Mouse (Mus musculus): ENCODE results near the gene Msmb. TPM values are rescaled to one million over a fixed set of nuclear protein-coding genes. Genes with fewer than 3 reads are reported as not detected.

The Msmb gene
- polyA plus RNA-seq, 1 experiment = not detected

- Histone ChIP-seq H3K4me3 (no peak overlapping the region), H3ac (ENCODE audit: control insufficient read depth, insufficient read length) (no peak overlapping the region), H3K79me2 (ENCODE audit: control insufficient read depth, insufficient read depth) (no peaks in the 10 kb centered on the region), H3K36me3 (ENCODE audit: control insufficient read depth, insufficient read depth) (peaks cover 57% of the 10 kb centered on the region), H3K27me3 (ENCODE audit: control insufficient read depth, insufficient read depth, insufficient read length) (no peaks in the 10 kb centered on the region), H3K4me2 (ENCODE audit: low read depth) (no peak overlapping the region)
- no peak for TF ChIP-seq CEBPB (IDR thresholded peaks at IDR 0.05; ENCODE audit: insufficient read depth, poor library complexity, severe bottlenecking)
- no peak for TF ChIP-seq TCF3 (IDR thresholded peaks at IDR 0.05; ENCODE audit: insufficient read length, low read depth)
- TF ChIP-seq POLR2AphosphoS2 (IDR thresholded peaks at IDR 0.05; ENCODE audit: insufficient read length, low read depth) = no peak
- no peak for TF ChIP-seq TCF12 (IDR thresholded peaks at IDR 0.05; ENCODE audit: insufficient read depth, poor library complexity, severe bottlenecking)
- TF ChIP-seq USF1 (IDR thresholded peaks at IDR 0.05; ENCODE audit: low read depth) = no peak
- TF ChIP-seq POLR2A (IDR thresholded peaks at IDR 0.05; ENCODE audit: insufficient read length, low read depth) = no peak
- TF ChIP-seq E2F4 (IDR thresholded peaks at IDR 0.05; ENCODE audit: insufficient read depth) = no peak
- no peak for TF ChIP-seq MYOG (IDR thresholded peaks at IDR 0.05; ENCODE audit: control insufficient read depth in 1 of 3, insufficient read depth in 1 of 3, insufficient read length in 2 of 3, low read depth in 2 of 3)
- TF ChIP-seq MYOD1 (IDR thresholded peaks at IDR 0.05; ENCODE audit: control insufficient read depth in 1 of 3, insufficient read length in 2 of 3, low read depth in 2 of 3) = no peak
- no peak for TF ChIP-seq MAX (IDR thresholded peaks at IDR 0.05; ENCODE audit: low read depth)
- TF ChIP-seq REST (IDR thresholded peaks at IDR 0.05; ENCODE audit: insufficient read depth, insufficient read length) = no peak
- no peak for TF ChIP-seq SRF (IDR thresholded peaks at IDR 0.05; ENCODE audit: control insufficient read depth, insufficient read length, low read depth)
Measured at GRCm38 (mm10) chr14:32179393-32180195, 37.8 kb downstream of the Msmb start.

GRCm38 (mm10) chr14:32180861-32181260 is 39.0 kb downstream of the Msmb start:
- H3K4me2 ChIP-seq (ENCODE audit: low read depth) = no peak overlapping the region

GRCm38 (mm10) chr14:32183846-32184245 is 42.0 kb downstream of the Msmb start:
- H3K27me3 ChIP-seq (ENCODE audit: control insufficient read depth, insufficient read depth, insufficient read length) = no peaks in the 10 kb centered on the region
- H3K4me2 ChIP-seq (ENCODE audit: low read depth) = no peak overlapping the region
- H3ac ChIP-seq (ENCODE audit: control insufficient read depth, insufficient read length) = no peak overlapping the region
- no peak overlapping the region for H3K4me3 ChIP-seq
- no peaks in the 10 kb centered on the region for H3K79me2 ChIP-seq (ENCODE audit: control insufficient read depth, insufficient read depth)
- H3K36me3 ChIP-seq (ENCODE audit: control insufficient read depth, insufficient read depth) = peaks cover 83% of the 10 kb centered on the region
- TF ChIP-seq REST (IDR thresholded peaks at IDR 0.05; ENCODE audit: insufficient read depth, insufficient read length) (no peak), POLR2AphosphoS2 (IDR thresholded peaks at IDR 0.05; ENCODE audit: insufficient read length, low read depth) (no peak), MYOG (IDR thresholded peaks at IDR 0.05; ENCODE audit: control insufficient read depth in 1 of 3, insufficient read depth in 1 of 3, insufficient read length in 2 of 3, low read depth in 2 of 3) (no peak), E2F4 (IDR thresholded peaks at IDR 0.05; ENCODE audit: insufficient read depth) (no peak)

More at GRCm38 (mm10) chr14:32180861-32181260, 39.0 kb downstream of the Msmb start:
- H3K27me3 ChIP-seq (ENCODE audit: control insufficient read depth, insufficient read depth, insufficient read length) = no peaks in the 10 kb centered on the region
- H3K4me3 ChIP-seq = no peak overlapping the region
- peaks cover 60% of the 10 kb centered on the region for H3K36me3 ChIP-seq (ENCODE audit: control insufficient read depth, insufficient read depth)
- no peaks in the 10 kb centered on the region for H3K79me2 ChIP-seq (ENCODE audit: control insufficient read depth, insufficient read depth)
- no peak for TF ChIP-seq CEBPB (IDR thresholded peaks at IDR 0.05; ENCODE audit: insufficient read depth, poor library complexity, severe bottlenecking)
- no peak for TF ChIP-seq MYOD1 (IDR thresholded peaks at IDR 0.05; ENCODE audit: control insufficient read depth in 1 of 3, insufficient read length in 2 of 3, low read depth in 2 of 3)
- no peak for TF ChIP-seq TCF3 (IDR thresholded peaks at IDR 0.05; ENCODE audit: insufficient read length, low read depth)
- no peak for TF ChIP-seq POLR2A (IDR thresholded peaks at IDR 0.05; ENCODE audit: insufficient read length, low read depth)
- TF ChIP-seq USF1 (IDR thresholded peaks at IDR 0.05; ENCODE audit: low read depth) = no peak
- no peak for TF ChIP-seq REST (IDR thresholded peaks at IDR 0.05; ENCODE audit: insufficient read depth, insufficient read length)
- TF ChIP-seq SRF (IDR thresholded peaks at IDR 0.05; ENCODE audit: control insufficient read depth, insufficient read length, low read depth) = no peak
- no peak for TF ChIP-seq E2F4 (IDR thresholded peaks at IDR 0.05; ENCODE audit: insufficient read depth)
- no peak for TF ChIP-seq MYOG (IDR thresholded peaks at IDR 0.05; ENCODE audit: control insufficient read depth in 1 of 3, insufficient read depth in 1 of 3, insufficient read length in 2 of 3, low read depth in 2 of 3)
- no peak for TF ChIP-seq TCF12 (IDR thresholded peaks at IDR 0.05; ENCODE audit: insufficient read depth, poor library complexity, severe bottlenecking)
- no peak overlapping the region for H3ac ChIP-seq (ENCODE audit: control insufficient read depth, insufficient read length)

GRCm38 (mm10) chr14:32190627-32191391 is 49.0 kb downstream of the Msmb start:
- Histone ChIP-seq H3K79me2 (ENCODE audit: control insufficient read depth, insufficient read depth) (peaks cover 28% of the 10 kb centered on the region), H3ac (ENCODE audit: control insufficient read depth, insufficient read length) (no peak overlapping the region), H3K4me3 (no peak overlapping the region), H3K27me3 (ENCODE audit: control insufficient read depth, insufficient read depth, insufficient read length) (no peaks in the 10 kb centered on the region), H3K4me2 (ENCODE audit: low read depth) (no peak overlapping the region), H3K36me3 (ENCODE audit: control insufficient read depth, insufficient read depth) (peaks cover 80% of the 10 kb centered on the region)
- TF ChIP-seq SRF (IDR thresholded peaks at IDR 0.05; ENCODE audit: control insufficient read depth, insufficient read length, low read depth) (no peak), E2F4 (IDR thresholded peaks at IDR 0.05; ENCODE audit: insufficient read depth) (no peak), MAX (IDR thresholded peaks at IDR 0.05; ENCODE audit: low read depth) (no peak), MYOD1 (IDR thresholded peaks at IDR 0.05; ENCODE audit: control insufficient read depth in 1 of 3, insufficient read length in 2 of 3, low read depth in 2 of 3) (no peak), USF1 (IDR thresholded peaks at IDR 0.05; ENCODE audit: low read depth) (no peak), TCF12 (IDR thresholded peaks at IDR 0.05; ENCODE audit: insufficient read depth, poor library complexity, severe bottlenecking) (no peak), POLR2AphosphoS2 (IDR thresholded peaks at IDR 0.05; ENCODE audit: insufficient read length, low read depth) (no peak), MYOG (IDR thresholded peaks at IDR 0.05; ENCODE audit: control insufficient read depth in 1 of 3, insufficient read depth in 1 of 3, insufficient read length in 2 of 3, low read depth in 2 of 3) (no peak), POLR2A (IDR thresholded peaks at IDR 0.05; ENCODE audit: insufficient read length, low read depth) (no peak), REST (IDR thresholded peaks at IDR 0.05; ENCODE audit: insufficient read depth, insufficient read length) (no peak), CEBPB (IDR thresholded peaks at IDR 0.05; ENCODE audit: insufficient read depth, poor library complexity, severe bottlenecking) (no peak), TCF3 (IDR thresholded peaks at IDR 0.05; ENCODE audit: insufficient read length, low read depth) (no peak)
